ENCODE assay signal across 28 mouse cellular contexts in genomic region chr7:109844100-109844499, GRCm38 (mm10). TPM values are rescaled to one million over a fixed set of nuclear protein-coding genes. Genes with fewer than 3 reads are reported as not detected.
DNase-seq lines count a peak whose midpoint lies in the region; ATAC-seq lines count a peak whose summit lies in the region.
"Had no signal": no experiment of that assay in that cellular context is flagged by ENCODE, and none has a peak within 500 bp of the region (broad histone marks: within the 10 kb centered on the region; RNA-seq: fewer than 3 reads in every experiment).

No protein-coding gene starts in this region.

- intact Hi-C loops in heart, postnatal 14 days (cut with DNase I) = no loop called here
- intact Hi-C loops in heart, postnatal 10 days (cut with DNase I) = no loop called here

- no peak overlapping the region for H3K4me3 ChIP-seq in liver, embryonic 12.5 days
- H3K4me3 ChIP-seq in liver, embryonic 15.5 days (replicated peaks) = no peak overlapping the region
- H3K4me3 ChIP-seq: embryonic facial prominence, embryonic 10.5 days; embryonic facial prominence, embryonic 13.5 days; erythroblast, embryonic 14.5 days; forebrain, embryonic 10.5 days had no signal

- peak; percentile 51; the same call in 1 of the 2 replicates for ATAC-seq in liver, embryonic 12.5 days
- ATAC-seq in erythroid progenitor cell, adult 5-6 weeks (replicated peaks; ENCODE audit: low FRiP score, poor library complexity, severe bottlenecking) = 0 out of 2 replicates have a peak, but pooled peaks have one; percentile 21
- peak; percentile 37; the same call in 1 of the 2 replicates for ATAC-seq in liver, embryonic 15.5 days (ENCODE audit: insufficient read depth)
- ATAC-seq: forebrain, embryonic 14.5 days; hindbrain, postnatal 0 days; inflammation-experienced regulatory T-cells, adult 6 months; intestine, embryonic 16.5 days; Patski had no signal

- no peak overlapping the region for H3K9ac ChIP-seq in liver, embryonic 12.5 days
- H3K9ac ChIP-seq in liver, embryonic 15.5 days = no peak overlapping the region
- H3K9ac ChIP-seq: embryonic facial prominence, embryonic 13.5 days; hindbrain, embryonic 14.5 days had no signal

- no peak for DNase-seq in liver
- DNase-seq in gastrocnemius, postnatal 10 days = no peak
- no peak for DNase-seq in heart, postnatal 14 days
- no peak for DNase-seq in heart, postnatal 10 days
- DNase-seq: adrenal gland, postnatal 10 days; adrenal gland, postnatal 36 days; B cell, adult 2 months; cerebellum, adult 18-20 months; cerebellum, adult 9-10 months; cerebellum, postnatal 14 days; gastrocnemius, postnatal 36 days; heart, adult 11 months; heart, postnatal 4 days had no signal

- H3K36me3 ChIP-seq in liver, embryonic 12.5 days = no peaks in the 10 kb centered on the region
- no peaks in the 10 kb centered on the region for H3K36me3 ChIP-seq in liver, embryonic 15.5 days (replicated peaks)
- H3K36me3 ChIP-seq: embryonic facial prominence, embryonic 10.5 days; embryonic facial prominence, embryonic 13.5 days; forebrain, embryonic 10.5 days had no signal

- no peak overlapping the region for H3K27ac ChIP-seq in liver, embryonic 12.5 days
- no peak overlapping the region for H3K27ac ChIP-seq in liver, embryonic 15.5 days (replicated peaks)
- H3K27ac ChIP-seq: embryonic facial prominence, embryonic 10.5 days; embryonic facial prominence, embryonic 13.5 days; forebrain, embryonic 10.5 days; hindbrain, embryonic 14.5 days; hindbrain, postnatal 0 days had no signal

- H3K27me3 ChIP-seq in liver, embryonic 12.5 days (replicated peaks) = peaks cover 19% of the 10 kb centered on the region; the same call in 1 of the 2 replicates
- no peaks in the 10 kb centered on the region for H3K27me3 ChIP-seq in liver, embryonic 15.5 days
- H3K27me3 ChIP-seq: CH12.LX; embryonic facial prominence, embryonic 13.5 days; Patski had no signal

- no peak overlapping the region for H3K4me2 ChIP-seq in liver, embryonic 12.5 days
- H3K4me2 ChIP-seq in liver, embryonic 15.5 days = no peak overlapping the region
- H3K4me2 ChIP-seq: embryonic facial prominence, embryonic 13.5 days; heart, embryonic 11.5 days; hindbrain, embryonic 14.5 days had no signal

- 44% methylated on average over 6 of the region's 6 CpGs for WGBS in liver, embryonic 12.5 days (ENCODE audit: insufficient replicate concordance)
- 45% methylated on average over 6 of the region's 6 CpGs for WGBS in liver, embryonic 15.5 days (ENCODE audit: insufficient replicate concordance)

- H3K9me3 ChIP-seq in liver, embryonic 12.5 days (replicated peaks) = no peaks in the 10 kb centered on the region
- H3K9me3 ChIP-seq in liver, embryonic 15.5 days (replicated peaks) = no peaks in the 10 kb centered on the region
- H3K9me3 ChIP-seq: embryonic facial prominence, embryonic 10.5 days; embryonic facial prominence, embryonic 13.5 days; forebrain, embryonic 10.5 days had no signal

- no peaks in the 10 kb centered on the region; the same call in 1 of the 2 replicates for H3K4me1 ChIP-seq in liver, embryonic 12.5 days
- no peaks in the 10 kb centered on the region for H3K4me1 ChIP-seq in liver, embryonic 15.5 days (replicated peaks)
- H3K4me1 ChIP-seq: embryonic facial prominence, embryonic 13.5 days had no signal

RNA-seq across cellular contexts. Expression of gene Scube2, which starts 21.4 kb away (rescaled TPM):
- 0.04 and 0.19 TPM in 2 replicates for polyA plus RNA-seq in liver, embryonic 12.5 days (2016; fragmentation: Nextera tagmentation; extraction: Ambion mirVana)
- not detected in 2 replicates for total RNA-seq in erythroid progenitor cell, adult 5-6 weeks (2015; ENCODE audit: low replicate concordance)
- total RNA-seq in erythroid progenitor cell, adult 5-6 weeks (2017; ENCODE audit: low replicate concordance) = not detected in 2 replicates
- polyA plus RNA-seq in liver, embryonic 15.5 days (2015; fragmentation: Nextera tagmentation; extraction: Ambion mirVana) = 0.05 and 0.22 TPM in 2 replicates
- 10 to 100 TPM; 11.5 to 14.2 TPM for total RNA-seq in gastrocnemius, postnatal 10 days (2021)
- 10 to 100 TPM; 15.4 to 15.6 TPM for total RNA-seq in heart, postnatal 14 days (2021)
- 10 to 100 TPM; 14.3 to 17.2 TPM for total RNA-seq in heart, postnatal 10 days (2021)
- total RNA-seq: CH12.LX had no signal
- polyA plus RNA-seq: erythroblast, embryonic 14.5 days; inflammation-experienced regulatory T-cells, adult 6 months; Patski had no signal

Comparison
In these comparisons a context has a peak if more than half of its experiments do, and no peak if none do; other contexts are left out.
1. RNA of gene Scube2, which starts 21.4 kb away (total RNA-seq): 14.3 to 17.2 TPM in heart, postnatal 10 days, 15.4 to 15.6 TPM in heart, postnatal 14 days and 11.5 to 14.2 TPM in gastrocnemius, postnatal 10 days; not detected in erythroid progenitor cell, adult 5-6 weeks; every median in the first group is over 10 times any median in the second.
2. Peak in every context shown above with its lines, with median percentiles within 50 percentile points of each other: ATAC-seq.